Mouse (Mus musculus) hindbrain, postnatal 0 days (tissue): ENCODE data around the gene Ube2ql1. TPM values are rescaled to one million over a fixed set of nuclear protein-coding genes. Genes with fewer than 3 reads are reported as not detected.
A peak's percentile ranks its signal among the peaks of the same experiment; 100 is the strongest.

ENCODE experiments used
- ATAC-seq: fragments of 200-750 bp; cut with Nextera tagmentation; 2 replicates; pipeline ENCODE4 v1.8.0; 2017; ENCODE audit warnings: mild to moderate bottlenecking, moderate TSS enrichment, moderate library complexity
- DNase-seq: peaks from one replicate; pipeline ENCODE4 v3.0.0-alpha.2; 2015; ENCODE audit warnings: low spot score
- H3K27ac ChIP-seq: fragments of 300-500 bp; sonication (generic); 2 replicates; pipeline ENCODE4 v1.5.1; 2014; ENCODE audit warnings: mild to moderate bottlenecking
- H3K27me3 ChIP-seq: fragments of 300-500 bp; sonication (generic); 2 replicates; pipeline ENCODE4 v1.6.1; 2014; ENCODE audit warnings: low read length, mixed read lengths; ENCODE audit not compliant: insufficient read depth
- H3K36me3 ChIP-seq: fragments of 300-500 bp; sonication (generic); 2 replicates; pipeline ENCODE4 v1.6.1; 2014; ENCODE audit warnings: low read length, mixed read lengths; ENCODE audit not compliant: insufficient read depth
- H3K4me1 ChIP-seq: fragments of 300-500 bp; sonication (generic); 2 replicates; pipeline ENCODE4 v1.6.1; 2014; ENCODE audit warnings: antibody characterized with exemption, low read length, mixed read lengths; ENCODE audit not compliant: insufficient read depth
- H3K4me2 ChIP-seq: fragments of 300-500 bp; sonication (generic); 2 replicates; pipeline ENCODE4 v1.6.1; 2014; ENCODE audit warnings: low read depth, mild to moderate bottlenecking, low read length, moderate library complexity, mixed read lengths
- H3K4me3 ChIP-seq: fragments of 300-500 bp; sonication (generic); 2 replicates; pipeline ENCODE4 v1.5.1; 2014; ENCODE audit warnings: low read length
- H3K9ac ChIP-seq: fragments of 300-500 bp; sonication (generic); replicated peaks from 2 replicates; pipeline ENCODE4 v1.6.1; 2014; ENCODE audit warnings: mild to moderate bottlenecking, low read length, moderate library complexity, mixed read lengths
- H3K9me3 ChIP-seq: fragments of 300-500 bp; sonication (generic); 2 replicates; pipeline ENCODE4 v1.6.1; 2016; ENCODE audit warnings: low read length, mixed read lengths
- CTCF ChIP-seq: IDR thresholded peaks from 2 replicates; pipeline ENCODE4 v1.5.1; 2016; ENCODE audit warnings: antibody characterized with exemption, control low read depth, low read depth
- WGBS: fragments of 180-500 bp; shearing (Covaris S2); extraction: QIAGEN DNeasy Blood & Tissue Kit; methylation state at CpG from one replicate; pipeline ENCODE4 v1.1.7; 2014; 5-methylcytosine and 5-hydroxymethylcytosine counted together
- polyA plus RNA-seq: library from polyadenylated mRNA; unstranded; fragments of >200 nt; fragmentation: Nextera tagmentation; extraction: Ambion mirVana; gene quantifications from 2 replicates; pipeline ENCODE4 v1.2.1, GENCODE M21; 2015
- total RNA-seq: library from RNA; depleted of rRNA; stranded (reverse); fragments of >200 nt; gene quantifications from 2 replicates; pipeline ENCODE4 v1.2.3, GENCODE M21; 2014; rRNA removed

Gene Ube2ql1
- 157 and 198 TPM in 2 replicates for total RNA-seq
- 25.0 and 28.6 TPM in 2 replicates for polyA plus RNA-seq

DNA sequence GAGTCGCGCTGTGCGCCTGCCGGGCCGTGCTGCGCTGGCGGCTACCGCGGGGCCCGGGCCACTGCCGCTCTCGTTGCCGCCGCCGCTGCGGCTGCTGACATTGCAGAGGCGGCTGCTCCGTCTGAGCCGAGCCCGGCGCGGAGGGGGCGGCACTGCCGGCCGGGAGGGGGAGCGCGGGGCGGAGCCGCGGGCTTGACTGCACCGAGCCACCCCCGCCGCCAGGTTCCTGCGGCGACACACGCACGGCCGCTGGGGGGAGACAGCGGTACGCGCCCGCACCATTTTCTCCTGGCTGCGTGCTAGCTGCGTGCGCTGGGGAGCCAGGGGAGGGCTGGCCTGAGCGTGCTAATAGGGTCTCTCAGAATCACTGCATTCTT is at the start of gene Ube2ql1:
Gene Ube2ql1, minus strand, starts transcription at position 131 of the 377 bp plus-strand sequence.
- 4% methylated on average over 25 of the region's 46 CpGs for WGBS
- peak; percentile 87 for TF ChIP-seq CTCF

DNA sequence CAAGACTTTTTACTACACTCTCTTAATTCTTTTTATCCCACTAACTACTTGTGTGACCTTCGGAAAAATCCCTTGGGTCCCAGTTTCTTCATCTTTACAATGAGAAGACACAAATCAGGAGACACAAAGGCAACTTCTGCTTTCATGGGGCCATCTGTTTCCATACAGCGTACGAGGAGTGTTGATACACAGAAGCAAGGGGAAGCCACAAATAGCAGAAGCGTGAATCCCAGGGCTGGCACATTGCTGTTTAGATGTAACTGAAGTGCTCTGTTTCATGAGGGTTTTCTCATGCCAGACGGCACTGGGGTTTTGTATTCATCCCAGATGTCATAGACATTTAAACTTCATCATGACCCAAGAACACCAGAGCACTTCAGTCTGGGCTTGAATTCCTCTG is 49.0 kb upstream of the Ube2ql1 start:
- no peaks in the 10 kb centered on the region for H3K36me3 ChIP-seq
- no peaks in the 10 kb centered on the region; the same call in 1 of the 2 replicates for H3K4me1 ChIP-seq
- H3K4me2 ChIP-seq, result no peak overlapping the region
- no peak for TF ChIP-seq CTCF
- no peaks in the 10 kb centered on the region for H3K27me3 ChIP-seq
- H3K27ac ChIP-seq, result no peak overlapping the region
- no peak overlapping the region for H3K9ac ChIP-seq
- DNase-seq (no peak), ATAC-seq (no peak)
- no peak overlapping the region for H3K4me3 ChIP-seq
- H3K9me3 ChIP-seq, result no peaks in the 10 kb centered on the region
- WGBS, result 83% methylated on average over 5 of the region's 5 CpGs

More for the DNA sequence above, at the start of gene Ube2ql1:
- H3K4me3 ChIP-seq, result peak within 1 kb of the TSS; percentile 77
- peak within 1 kb of the TSS; percentile 84 for H3K4me2 ChIP-seq
- H3K4me1 ChIP-seq, result peaks cover 14% of the 10 kb centered on the region; the same call in 1 of the 2 replicates
- peak within 1 kb of the TSS; percentile 94 for H3K9ac ChIP-seq
- H3K9me3 ChIP-seq, result no peaks in the 10 kb centered on the region
- peak; percentile 97 for DNase-seq
- peak; percentile 93 for ATAC-seq
- H3K36me3 ChIP-seq, result no peaks in the 10 kb centered on the region
- H3K27me3 ChIP-seq, result no peaks in the 10 kb centered on the region
- H3K27ac ChIP-seq, result peak within 1 kb of the TSS; percentile 94

DNA sequence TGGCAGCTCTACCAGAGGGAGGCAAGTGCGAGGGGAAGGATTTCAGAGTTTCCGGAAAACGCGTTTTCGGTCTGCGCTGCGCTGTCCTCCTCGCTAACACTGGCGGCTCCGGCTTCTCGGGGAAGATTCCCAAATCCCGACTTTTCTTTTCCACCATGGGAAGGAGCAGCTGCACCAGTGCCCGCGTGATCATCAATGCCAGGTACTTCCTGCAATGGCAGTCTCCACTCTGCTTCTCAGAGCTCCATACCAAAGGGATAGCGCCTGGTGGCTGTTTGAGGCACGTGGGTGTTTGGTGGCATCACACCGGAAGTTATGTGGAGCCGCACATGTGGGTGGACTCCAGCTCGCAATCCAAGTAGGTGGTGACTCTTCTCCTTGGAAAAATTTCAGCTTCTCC is 38.5 kb upstream of the Ube2ql1 start:
- 95% methylated on average over 19 of the region's 19 CpGs for WGBS
- no peak overlapping the region for H3K9ac ChIP-seq
- DNase-seq, result no peak

DNA sequence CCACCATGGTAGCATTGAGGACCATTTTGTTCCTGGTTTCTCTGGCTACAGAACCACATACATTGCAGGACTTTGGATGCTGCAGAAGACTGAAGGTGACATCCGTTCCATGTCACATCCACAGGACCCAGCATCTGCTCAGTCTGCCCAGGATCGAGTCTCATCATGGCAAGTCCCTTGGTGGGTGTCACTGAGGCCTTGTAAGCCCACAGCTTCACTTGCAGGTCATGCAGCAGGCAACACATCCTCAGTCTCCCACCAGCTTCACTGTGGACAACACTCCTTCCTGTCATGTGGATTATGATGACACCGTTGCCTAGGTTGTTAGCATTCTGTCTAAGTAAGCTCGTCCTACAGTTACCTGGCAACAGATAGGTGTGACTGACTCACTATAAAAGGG is 32.7 kb upstream of the Ube2ql1 start:
- no peak overlapping the region for H3K27ac ChIP-seq
- no peak for TF ChIP-seq CTCF
- H3K4me3 ChIP-seq, result no peak overlapping the region
- no peaks in the 10 kb centered on the region for H3K4me1 ChIP-seq
- no peak overlapping the region for H3K4me2 ChIP-seq
- H3K9me3 ChIP-seq, result no peaks in the 10 kb centered on the region
- no peaks in the 10 kb centered on the region for H3K36me3 ChIP-seq
- ATAC-seq (no peak), DNase-seq (no peak)
- no peak overlapping the region for H3K9ac ChIP-seq
- no peaks in the 10 kb centered on the region for H3K27me3 ChIP-seq
- 74% methylated on average over 4 of the region's 4 CpGs for WGBS

More for the DNA sequence above, 38.5 kb upstream of the Ube2ql1 start:
- H3K4me1 ChIP-seq, result no peaks in the 10 kb centered on the region
- no peaks in the 10 kb centered on the region for H3K36me3 ChIP-seq
- H3K27me3 ChIP-seq, result no peaks in the 10 kb centered on the region
- H3K4me2 ChIP-seq, result no peak overlapping the region
- ATAC-seq, result no peak
- TF ChIP-seq CTCF, result no peak
- no peak overlapping the region for H3K4me3 ChIP-seq
- no peaks in the 10 kb centered on the region for H3K9me3 ChIP-seq
- no peak overlapping the region for H3K27ac ChIP-seq

DNA sequence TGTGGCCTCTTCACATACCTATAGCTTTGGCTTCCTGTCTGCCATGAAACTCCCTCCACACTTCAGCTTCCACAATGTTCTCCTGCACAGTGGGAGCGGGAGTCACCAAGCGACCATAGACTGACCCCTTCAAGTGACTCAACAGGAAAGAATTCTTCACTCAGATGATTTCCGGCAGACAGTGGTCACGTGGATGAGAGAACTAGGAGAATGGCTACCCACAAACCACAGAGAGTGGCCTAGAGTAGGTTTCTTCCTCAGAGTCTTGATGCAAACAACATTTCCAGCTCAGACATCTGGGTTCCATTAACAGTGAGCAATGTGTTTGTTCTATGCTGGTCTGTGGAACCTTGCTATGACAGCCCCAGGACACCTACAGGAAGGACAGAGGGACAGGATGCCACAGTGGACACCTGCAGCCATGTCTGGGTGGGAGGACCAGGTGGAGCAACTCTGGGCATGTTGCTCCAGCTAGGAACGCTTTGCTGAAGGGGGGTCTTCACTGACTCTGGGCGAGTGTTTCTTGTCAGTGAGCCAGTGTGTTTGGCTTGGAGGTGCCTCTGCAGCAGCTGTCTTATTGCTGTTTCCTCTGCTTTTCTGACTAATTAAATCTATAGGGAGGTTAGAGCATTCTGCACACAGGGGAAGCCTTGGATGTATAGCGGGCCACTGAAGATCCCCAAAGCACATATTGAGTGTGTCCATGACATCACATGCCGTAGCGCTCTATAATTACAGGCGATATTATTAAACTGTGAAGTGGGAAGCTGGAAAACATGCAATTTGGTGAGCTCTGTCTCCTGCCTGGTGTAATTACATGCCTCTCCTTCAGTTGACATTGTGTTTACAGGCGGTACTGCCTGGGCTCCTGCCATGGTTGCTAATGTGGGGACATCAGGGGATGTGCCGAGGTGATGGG is 31.1 kb upstream of the Ube2ql1 start:
- peak; percentile 25 for DNase-seq
- WGBS, result 64% methylated on average over 12 of the region's 12 CpGs
- Histone ChIP-seq H3K4me1 (no peaks in the 10 kb centered on the region), H3K27ac (no peak overlapping the region), H3K9ac (no peak overlapping the region), H3K4me2 (no peak overlapping the region), H3K36me3 (no peaks in the 10 kb centered on the region), H3K27me3 (no peaks in the 10 kb centered on the region), H3K4me3 (no peak overlapping the region), H3K9me3 (no peaks in the 10 kb centered on the region)
- TF ChIP-seq CTCF, result no peak
- peak; percentile 40; the same call in 1 of the 2 replicates for ATAC-seq

DNA sequence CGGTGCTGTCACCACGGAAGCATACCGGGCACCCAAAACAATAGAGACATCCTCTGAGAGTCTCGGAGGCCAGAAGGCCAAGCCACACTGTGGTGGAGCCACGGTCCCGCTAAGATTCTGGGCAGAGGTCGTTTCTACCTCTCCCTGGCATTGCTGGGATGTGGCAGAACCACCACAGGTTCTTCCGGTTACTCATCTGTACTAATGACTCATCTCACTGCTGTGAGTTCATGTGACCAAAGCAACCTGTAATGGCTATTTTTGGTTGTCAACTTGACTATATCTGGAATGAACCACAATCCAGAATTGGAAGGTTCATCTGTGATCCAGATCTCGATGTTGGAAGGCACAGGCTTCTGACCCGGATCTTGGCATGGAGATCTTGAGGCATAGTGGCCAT is 28.5 kb upstream of the Ube2ql1 start:
- WGBS, result 90% methylated on average over 10 of the region's 10 CpGs
- H3K4me1 ChIP-seq, result no peaks in the 10 kb centered on the region
- no peak overlapping the region for H3K27ac ChIP-seq
- no peak for DNase-seq
- no peak for TF ChIP-seq CTCF
- no peak overlapping the region for H3K4me2 ChIP-seq
- no peak for ATAC-seq
- H3K9me3 ChIP-seq, result no peaks in the 10 kb centered on the region
- no peak overlapping the region for H3K9ac ChIP-seq
- no peaks in the 10 kb centered on the region for H3K27me3 ChIP-seq
- no peak overlapping the region for H3K4me3 ChIP-seq
- no peaks in the 10 kb centered on the region for H3K36me3 ChIP-seq

DNA sequence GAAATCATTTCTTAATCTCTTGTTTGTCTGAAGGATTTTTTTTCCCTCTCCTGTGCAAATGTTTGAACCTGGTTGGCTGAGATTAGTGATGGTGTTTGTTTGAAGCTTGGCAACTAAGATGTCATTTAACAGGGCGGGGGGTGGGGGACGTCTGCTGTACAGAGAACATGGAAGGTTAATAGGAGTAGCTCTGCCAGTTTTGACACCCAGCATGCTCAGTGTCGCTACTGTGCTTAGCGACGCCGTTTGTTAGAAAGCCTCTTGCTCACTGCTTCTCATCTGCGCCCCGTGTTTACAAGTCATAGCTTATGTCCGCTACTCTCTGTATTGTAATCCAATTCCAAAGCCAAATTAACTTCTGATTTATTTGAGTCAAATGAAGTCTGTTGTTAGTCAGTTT is 25.0 kb upstream of the Ube2ql1 start:
- no peak overlapping the region for H3K27ac ChIP-seq
- DNase-seq (no peak), ATAC-seq (no peak)
- no peak for TF ChIP-seq CTCF
- WGBS, result 49% methylated on average over 9 of the region's 9 CpGs
- no peaks in the 10 kb centered on the region for H3K4me1 ChIP-seq
- no peak overlapping the region for H3K9ac ChIP-seq
- no peaks in the 10 kb centered on the region for H3K9me3 ChIP-seq
- no peak overlapping the region for H3K4me3 ChIP-seq
- H3K4me2 ChIP-seq, result no peak overlapping the region
- H3K36me3 ChIP-seq, result no peaks in the 10 kb centered on the region
- no peaks in the 10 kb centered on the region for H3K27me3 ChIP-seq
